Mouse (Mus musculus) embryo, embryonic 9.5 days (tissue): ENCODE measurements at regions not wholly inside any gene's neighbourhood (a gene's known extent, or its start where the extent isn't known, plus 50 kb on each side); places are given as distances from the start of the nearest gene placed in this dataset.

Source experiments
- DNase-seq: peaks from one replicate; pipeline ENCODE4 v3.0.0-alpha.2; 2017; ENCODE audit errors: extremely low spot score

GRCm38 (mm10) chr16:9253054-9253453 lies 423.2 kb downstream of the 1810013L24Rik start:
- DNase-seq: no peak

DNA sequence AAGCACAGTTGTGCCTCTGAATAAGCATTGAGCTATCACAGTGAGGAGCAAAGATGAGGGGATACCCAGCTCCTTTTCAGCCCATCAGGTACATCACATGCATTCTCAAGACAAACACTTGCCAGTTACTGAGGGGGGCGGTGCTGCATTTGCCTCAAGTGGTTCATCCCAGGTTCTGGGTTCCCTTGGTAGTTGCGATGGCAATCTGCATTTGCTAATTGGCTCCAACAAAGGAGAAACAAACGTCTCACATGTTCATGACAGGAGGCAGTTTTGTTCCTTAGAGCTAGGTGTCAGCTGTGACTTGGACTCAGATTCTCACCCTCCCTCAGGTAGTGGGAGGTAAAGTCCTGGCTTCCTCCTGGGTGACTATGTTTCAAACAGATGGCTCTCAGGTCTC lies 425.5 kb downstream of the 1810013L24Rik start:
- DNase-seq: no peak

DNA sequence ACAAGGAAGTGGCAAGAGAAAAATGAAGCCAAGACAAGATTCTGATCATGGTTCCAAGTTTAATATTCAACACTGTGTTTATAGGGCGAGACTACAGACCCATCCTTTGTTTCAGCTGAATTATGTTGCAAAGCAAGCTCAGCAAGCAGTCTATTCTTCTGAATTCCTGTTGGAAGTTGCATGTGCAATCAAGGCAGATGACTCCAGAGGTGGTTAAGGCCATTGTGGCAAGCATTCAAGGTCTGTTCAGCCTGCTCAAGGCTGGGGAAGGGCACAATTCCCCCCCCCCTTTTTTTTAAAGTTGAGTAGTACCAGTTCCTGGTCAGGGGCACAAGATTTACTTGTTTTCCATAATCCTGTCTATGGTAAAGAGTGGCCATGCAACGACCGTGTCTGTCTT lies 431.1 kb downstream of the 1810013L24Rik start:
- DNase-seq: no peak

DNA sequence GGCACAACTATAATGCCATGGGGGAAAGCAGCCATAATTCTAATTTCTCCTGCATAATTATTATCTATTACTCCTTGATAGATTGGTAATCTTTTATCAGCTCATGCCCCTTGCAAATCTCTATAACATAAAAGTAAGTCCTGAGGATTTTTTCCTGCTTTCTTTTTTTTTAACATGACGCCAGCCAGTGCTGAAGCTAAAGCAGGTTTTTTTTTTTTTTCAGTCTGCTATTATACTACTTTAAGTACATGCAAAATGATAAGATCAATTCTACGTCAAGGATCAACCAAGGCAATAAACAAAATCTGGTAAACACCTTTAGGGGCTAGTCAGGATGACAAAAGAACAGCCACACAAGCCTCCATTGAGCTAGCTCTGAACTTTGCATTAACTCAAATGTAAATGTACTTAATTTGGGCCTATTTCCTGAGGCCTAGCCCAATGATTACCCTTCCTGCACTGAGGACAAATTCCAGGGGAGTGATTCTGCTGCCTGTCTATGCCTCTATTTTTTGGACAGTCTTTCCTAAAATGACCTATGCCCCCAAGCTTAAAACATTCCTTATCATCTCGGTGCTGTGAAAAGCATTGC lies 434.8 kb downstream of the 1810013L24Rik start:
- no peak for DNase-seq

- DNase-seq: no peak
These were observed 437.3 kb downstream of the 1810013L24Rik start for GRCm38 (mm10) chr16:9267204-9267603.

GRCm38 (mm10) chr16:9270099-9270498 lies 440.2 kb downstream of the 1810013L24Rik start:
- no peak for DNase-seq

GRCm38 (mm10) chr16:9270671-9271070 lies 440.8 kb downstream of the 1810013L24Rik start:
- no peak for DNase-seq

- peak; percentile 34 for DNase-seq
These were observed 443.9 kb downstream of the 1810013L24Rik start for GRCm38 (mm10) chr16:9273751-9274300.

DNA sequence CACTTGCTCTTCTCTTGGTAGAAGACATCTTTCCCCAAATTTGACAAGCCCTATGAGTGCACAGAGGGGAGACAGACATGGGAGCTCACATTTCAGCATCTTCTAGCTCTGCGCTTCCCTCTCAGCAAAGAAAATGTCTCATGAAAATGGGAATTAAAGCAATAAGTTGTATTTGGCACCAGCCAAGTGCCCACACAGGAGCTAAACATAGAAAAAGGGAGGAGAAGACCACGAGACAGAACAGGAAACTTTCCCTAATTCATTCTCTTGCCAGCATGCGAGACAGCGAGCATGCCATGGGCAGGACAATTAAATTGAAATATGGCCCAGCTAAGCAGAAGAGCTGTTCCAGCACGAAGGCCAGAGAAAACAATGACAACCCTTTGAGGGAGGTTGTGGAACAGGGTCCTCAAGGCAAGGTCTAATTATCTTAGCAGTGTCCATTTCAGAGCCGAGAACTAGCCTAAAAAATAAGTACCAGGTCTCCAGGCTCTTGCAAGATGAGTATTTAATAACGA lies 444.7 kb downstream of the 1810013L24Rik start:
- no peak for DNase-seq

GRCm38 (mm10) chr16:9275426-9275825 lies 445.5 kb downstream of the 1810013L24Rik start:
- DNase-seq: no peak

- no peak for DNase-seq
These were observed 447.2 kb downstream of the 1810013L24Rik start for GRCm38 (mm10) chr16:9277064-9277463.

- DNase-seq: no peak
These were observed 449.8 kb downstream of the 1810013L24Rik start for GRCm38 (mm10) chr16:9279726-9280125.

- DNase-seq: no peak
These were observed 450.5 kb downstream of the 1810013L24Rik start for GRCm38 (mm10) chr16:9280431-9280830.

GRCm38 (mm10) chr16:9280931-9281330 lies 451.0 kb downstream of the 1810013L24Rik start:
- DNase-seq: peak; percentile 42

DNA sequence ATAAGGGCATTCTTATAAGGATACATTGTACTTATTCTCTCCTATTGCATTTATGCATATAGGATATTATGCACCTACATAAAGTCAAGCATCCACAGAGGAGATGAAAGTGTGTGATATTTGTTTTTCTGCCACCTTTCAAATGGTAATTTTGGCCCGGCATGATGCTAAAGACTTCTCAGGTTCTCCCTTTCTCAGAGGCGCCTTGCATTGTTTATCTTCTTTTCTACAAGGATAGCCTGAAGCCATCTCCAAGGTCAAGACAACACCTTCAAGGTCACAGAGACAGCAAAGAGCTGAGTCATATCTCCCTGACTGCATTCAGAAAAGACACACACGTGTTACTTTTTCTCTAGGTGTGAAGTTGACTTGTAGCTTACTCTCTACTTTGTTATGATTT lies 454.5 kb downstream of the 1810013L24Rik start:
- DNase-seq: no peak

DNA sequence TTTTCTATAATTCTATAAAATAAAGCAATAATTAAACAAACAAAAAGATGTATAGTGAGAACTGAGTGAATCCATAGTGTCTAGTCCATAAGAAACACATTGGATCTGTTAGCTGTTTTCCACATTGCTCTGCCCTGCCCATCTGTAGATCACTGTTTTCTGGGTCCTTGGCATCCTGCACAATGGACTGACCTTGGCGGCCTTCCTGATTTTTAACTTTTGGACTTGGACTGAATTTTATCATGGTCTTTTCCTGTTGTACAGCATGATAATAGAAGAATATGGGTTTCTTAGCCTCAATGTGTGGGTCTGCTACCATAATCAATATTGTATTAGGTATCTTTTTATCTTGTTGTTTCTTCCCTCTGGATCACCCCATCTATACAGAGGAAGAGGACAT lies 456.0 kb downstream of the 1810013L24Rik start:
- no peak for DNase-seq

GRCm38 (mm10) chr16:9287557-9287956 lies 457.7 kb downstream of the 1810013L24Rik start:
- no peak for DNase-seq

DNA sequence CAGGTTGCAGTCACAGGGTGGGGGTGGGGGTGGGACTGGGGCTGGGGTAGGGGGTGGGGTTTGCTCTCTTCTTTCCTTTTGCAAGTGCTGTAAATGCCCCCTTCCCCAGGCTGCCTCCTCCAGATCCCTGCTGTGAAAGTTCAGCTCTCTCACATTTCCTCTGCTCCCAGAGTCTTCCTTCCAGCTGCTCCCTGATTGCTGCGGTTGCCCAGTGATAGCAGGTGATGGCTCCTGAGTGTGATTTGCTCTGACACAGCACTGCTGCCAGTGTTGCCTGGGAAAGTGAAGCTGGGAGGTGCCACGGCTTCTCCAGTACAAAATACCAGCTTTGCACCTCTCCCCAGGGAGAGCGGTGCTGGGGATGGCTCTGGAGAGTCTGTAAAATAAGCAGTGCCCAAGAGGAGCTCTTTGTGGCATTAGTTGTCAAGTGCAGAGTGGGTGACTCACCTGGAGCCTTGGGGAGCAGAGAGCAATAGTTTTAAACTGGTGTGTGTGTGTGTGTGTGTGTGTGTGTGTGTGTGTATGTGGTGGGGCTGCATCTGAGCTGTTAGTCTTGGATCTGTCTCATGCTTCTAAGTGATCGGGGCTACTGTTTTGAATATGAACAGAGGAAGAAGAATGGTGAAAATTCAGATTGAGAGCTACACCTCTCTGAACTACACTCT lies 461.6 kb downstream of the 1810013L24Rik start:
- DNase-seq: no peak

GRCm38 (mm10) chr16:9303134-9303533 lies 473.2 kb downstream of the 1810013L24Rik start:
- DNase-seq: no peak

DNA sequence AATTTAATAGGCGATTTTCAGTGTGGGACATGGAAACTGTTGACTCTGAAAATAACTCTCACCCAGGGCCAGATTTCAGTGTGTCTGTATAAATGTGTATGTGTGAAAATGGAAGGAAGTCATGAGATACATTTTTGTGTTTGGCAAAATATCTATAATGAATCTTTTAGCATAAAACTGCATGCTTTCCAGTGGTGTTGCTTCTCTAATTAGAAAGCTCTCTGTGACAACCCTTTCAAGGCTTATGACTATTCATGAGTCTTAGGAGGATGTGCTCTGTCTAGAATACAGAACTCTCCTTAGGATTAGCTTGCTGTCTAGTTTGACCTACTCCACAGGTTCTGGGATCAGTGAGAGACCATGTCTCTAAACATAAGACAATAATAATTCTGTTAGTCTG lies 474.2 kb downstream of the 1810013L24Rik start:
- DNase-seq: no peak

- no peak for DNase-seq
These were observed 480.8 kb downstream of the 1810013L24Rik start for GRCm38 (mm10) chr16:9310744-9311143.

- DNase-seq: no peak
These were observed 505.7 kb downstream of the 1810013L24Rik start for GRCm38 (mm10) chr16:9335626-9336025.

DNA sequence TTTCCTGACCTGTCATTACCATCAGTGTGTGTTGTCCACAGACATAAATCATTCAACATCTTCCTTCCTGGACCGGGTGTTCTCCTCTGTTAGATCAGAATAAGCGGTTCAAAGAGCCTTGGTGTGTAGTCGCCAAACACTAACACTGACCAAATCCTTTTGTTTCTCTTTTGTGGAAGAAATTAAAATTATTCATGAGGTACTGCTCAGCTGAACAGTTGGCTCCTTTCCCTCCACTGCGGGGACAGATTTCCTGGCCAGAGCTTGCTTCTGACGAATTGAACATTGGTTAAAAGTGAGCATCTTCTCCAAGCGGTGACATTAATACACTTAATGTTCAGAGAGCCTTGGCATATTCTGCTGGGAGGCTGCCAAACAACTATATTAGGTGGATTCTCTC lies 506.2 kb downstream of the 1810013L24Rik start:
- DNase-seq: no peak
